In genomic region chr16:91043461-91044248, GRCm38 (mm10) we compare ENCODE assay signal across 8 mouse cellular contexts. TPM values are rescaled to one million over a fixed set of nuclear protein-coding genes. Genes with fewer than 3 reads are reported as not detected.
DNase-seq lines count a peak whose midpoint lies in the region; ATAC-seq and TF ChIP-seq lines count a peak whose summit lies in the region.

No protein-coding gene starts in this region.

- H3K9ac ChIP-seq in forebrain, postnatal 0 days, result peak overlapping the region; percentile 94
- peak overlapping the region; percentile 96 for H3K9ac ChIP-seq in hindbrain, embryonic 12.5 days

- peak overlapping the region; percentile 99 for H3K27ac ChIP-seq in forebrain, postnatal 0 days (ENCODE audit: low read depth, low read length)
- H3K27ac ChIP-seq in hindbrain, embryonic 12.5 days, result peak overlapping the region; percentile 98

- TF ChIP-seq CTCF in forebrain, postnatal 0 days (IDR thresholded peaks at IDR 0.05; ENCODE audit: low read depth), result no peak

- peak; percentile 69 for ATAC-seq in forebrain, postnatal 0 days
- peak; percentile 75 for ATAC-seq in hindbrain, embryonic 12.5 days (ENCODE audit: low FRiP score)

- peak overlapping the region; percentile 74 for H3K4me3 ChIP-seq in forebrain, postnatal 0 days (ENCODE audit: low read depth, low read length)
- peak overlapping the region; percentile 98 for H3K4me3 ChIP-seq in hindbrain, embryonic 12.5 days

- no peaks in the 10 kb centered on the region for H3K9me3 ChIP-seq in forebrain, postnatal 0 days (ENCODE audit: low read length)
- H3K9me3 ChIP-seq in hindbrain, embryonic 12.5 days (replicated peaks), result no peaks in the 10 kb centered on the region

- under 1% methylated on average over 62 of the region's 63 CpGs for WGBS in forebrain, postnatal 0 days
- under 1% methylated on average over 60 of the region's 63 CpGs for WGBS in hindbrain, embryonic 12.5 days

- no peaks in the 10 kb centered on the region for H3K27me3 ChIP-seq in forebrain, postnatal 0 days (ENCODE audit: insufficient read depth, low read length)
- H3K27me3 ChIP-seq in hindbrain, embryonic 12.5 days, result no peaks in the 10 kb centered on the region

- DNase-seq in MN1 (ENCODE audit: low spot score), result peak; percentile 82
- DNase-seq in cerebellum, adult 18-20 months, result peak; percentile 43 to 59
- DNase-seq in forebrain, postnatal 0 days, result peak; percentile 67
- peak; percentile 25 for DNase-seq in left cerebral cortex, adult 11 months (ENCODE audit: low spot score)
- peak; percentile 73 to 81 for DNase-seq in lung, postnatal 4 days
- DNase-seq in retina, postnatal 1 day, result peak; percentile 76
- peak; percentile 39 for DNase-seq in urinary bladder, adult 2 months (ENCODE audit: low spot score)

- peak overlapping the region; percentile 54 for H3K4me2 ChIP-seq in forebrain, postnatal 0 days (ENCODE audit: low read depth)
- H3K4me2 ChIP-seq in hindbrain, embryonic 12.5 days (replicated peaks), result peak overlapping the region; percentile 75

- H3K36me3 ChIP-seq in forebrain, postnatal 0 days (ENCODE audit: insufficient read depth), result 0 out of 2 replicates have a peak, but pooled peaks cover 3% of the 10 kb centered on the region
- H3K36me3 ChIP-seq in hindbrain, embryonic 12.5 days, result peaks cover 13% of the 10 kb centered on the region; the same call in 1 of the 2 replicates

- peaks cover 7% of the 10 kb centered on the region for H3K4me1 ChIP-seq in forebrain, postnatal 0 days (ENCODE audit: insufficient read depth)
- peaks cover 20% of the 10 kb centered on the region for H3K4me1 ChIP-seq in hindbrain, embryonic 12.5 days

RNA-seq across cellular contexts. Expression of gene Paxbp1, which starts 0.7 kb away (rescaled TPM):
- total RNA-seq in forebrain, postnatal 0 days (2014; rRNA removed), result 80.0 and 88.6 TPM in 2 replicates
- polyA plus RNA-seq in forebrain, postnatal 0 days (2015; fragmentation: Nextera tagmentation; extraction: Ambion mirVana), result 10.3 and 19.5 TPM in 2 replicates
- 104 and 113 TPM in 2 replicates for polyA plus RNA-seq in hindbrain, embryonic 12.5 days (2016; fragmentation: Nextera tagmentation; extraction: Ambion mirVana)
- 51.5 and 63.4 TPM in 2 replicates for polyA plus RNA-seq in urinary bladder, adult 2 months (2012; rRNA removed)

RNA-seq across cellular contexts. Expression of gene Synj1, which starts 32.5 kb away (rescaled TPM):
- total RNA-seq in forebrain, postnatal 0 days (2014; rRNA removed), result 48.2 and 62.5 TPM in 2 replicates
- 24.8 and 38.0 TPM in 2 replicates for polyA plus RNA-seq in forebrain, postnatal 0 days (2015; fragmentation: Nextera tagmentation; extraction: Ambion mirVana)
- 33.9 and 35.7 TPM in 2 replicates for polyA plus RNA-seq in hindbrain, embryonic 12.5 days (2016; fragmentation: Nextera tagmentation; extraction: Ambion mirVana)
- 21.3 and 23.6 TPM in 2 replicates for polyA plus RNA-seq in urinary bladder, adult 2 months (2012; rRNA removed)

RNA-seq across cellular contexts. Expression of gene 4932438H23Rik, which starts 51.3 kb away (rescaled TPM):
- 1.2 and 1.4 TPM in 2 replicates for total RNA-seq in forebrain, postnatal 0 days (2014; rRNA removed)
- polyA plus RNA-seq in forebrain, postnatal 0 days (2015; fragmentation: Nextera tagmentation; extraction: Ambion mirVana), result 0.43 and 0.81 TPM in 2 replicates
- polyA plus RNA-seq in hindbrain, embryonic 12.5 days (2016; fragmentation: Nextera tagmentation; extraction: Ambion mirVana), result 0.16 and 1.1 TPM in 2 replicates
- 0.87 and 0.94 TPM in 2 replicates for polyA plus RNA-seq in urinary bladder, adult 2 months (2012; rRNA removed)

Comparison
In these comparisons a context has a peak if more than half of its experiments do, and no peak if none do; other contexts are left out.
1. Peak in every context shown above with its lines: DNase-seq, ATAC-seq, H3K4me3 ChIP-seq and H3K27ac ChIP-seq.
2. DNase-seq: peak in every context shown above with its lines; median percentile 82 in MN1; 77 in lung, postnatal 4 days; 76 in retina, postnatal 1 day; 67 in forebrain, postnatal 0 days; 51 in cerebellum, adult 18-20 months; 39 in urinary bladder, adult 2 months; 25 in left cerebral cortex, adult 11 months.